In genomic region chr12:85859111-85859510, GRCm38 (mm10) we compare ENCODE assay signal across 19 mouse cellular contexts. TPM values are rescaled to one million over a fixed set of nuclear protein-coding genes. Genes with fewer than 3 reads are reported as not detected.
DNase-seq lines count a peak whose midpoint lies in the region; ATAC-seq and TF ChIP-seq lines count a peak whose summit lies in the region.
"Had no signal": no experiment of that assay in that cellular context is flagged by ENCODE, and none has a peak within 500 bp of the region (broad histone marks: within the 10 kb centered on the region; RNA-seq: fewer than 3 reads in every experiment).

No protein-coding gene starts in this region.

- no peak overlapping the region for H3K4me3 ChIP-seq in gastrocnemius, adult 2 months
- H3K4me3 ChIP-seq in lung, embryonic 15.5 days = no peak overlapping the region
- H3K4me3 ChIP-seq: hindbrain, embryonic 12.5 days; intestine, embryonic 15.5 days; liver, embryonic 12.5 days; midbrain, embryonic 13.5 days; myocyte; neural tube, embryonic 15.5 days had no signal

- no peak overlapping the region for H3K4me2 ChIP-seq in lung, embryonic 15.5 days
- H3K4me2 ChIP-seq: hindbrain, embryonic 12.5 days; intestine, embryonic 15.5 days; liver, embryonic 12.5 days; midbrain, embryonic 13.5 days; neural tube, embryonic 15.5 days had no signal

- H3K4me1 ChIP-seq in lung, embryonic 15.5 days = peaks cover 22% of the 10 kb centered on the region
- H3K4me1 ChIP-seq: intestine, embryonic 15.5 days had no signal

- intact Hi-C loops in gastrocnemius, adult 2 months (cut with DNase I) = no loop called here

- 43% methylated on average over 3 of the region's 3 CpGs for WGBS in lung, embryonic 15.5 days

- no peaks in the 10 kb centered on the region for H3K27me3 ChIP-seq in lung, embryonic 15.5 days
- H3K27me3 ChIP-seq: CH12.LX; hindbrain, embryonic 12.5 days; intestine, embryonic 15.5 days; liver, embryonic 12.5 days; midbrain, embryonic 13.5 days; neural tube, embryonic 15.5 days had no signal

- TF ChIP-seq CTCF in gastrocnemius, adult 2 months (IDR thresholded peaks at IDR 0.05) = no peak

- H3K9ac ChIP-seq in lung, embryonic 15.5 days = no peak overlapping the region
- H3K9ac ChIP-seq: hindbrain, embryonic 12.5 days; intestine, embryonic 15.5 days; liver, embryonic 12.5 days; midbrain, embryonic 13.5 days; neural tube, embryonic 15.5 days had no signal

- H3K36me3 ChIP-seq in lung, embryonic 15.5 days = no peaks in the 10 kb centered on the region
- H3K36me3 ChIP-seq: intestine, embryonic 15.5 days; neural tube, embryonic 15.5 days had no signal

- no peak for DNase-seq in gastrocnemius, adult 2 months
- no peak for DNase-seq in gastrocnemius, adult 8-10 months (ENCODE audit: low spot score in 2 of 2)
- no peak for DNase-seq in lung, adult 18-20 months
- DNase-seq in lung, postnatal 25 days (ENCODE audit: low spot score) = peak; percentile 13
- DNase-seq in layer of hippocampus, adult 11-12 months (ENCODE audit: low spot score) = no peak
- no peak for DNase-seq in Muller cell, postnatal 12 days (ENCODE audit: inconsistent ontology term)
- DNase-seq: gastrocnemius, postnatal 14 days; kidney, postnatal 4 days; right cerebral cortex, postnatal 25 days; thymus, adult 2 months had no signal

- H3K9me3 ChIP-seq in lung, embryonic 15.5 days = no peaks in the 10 kb centered on the region
- H3K9me3 ChIP-seq: hindbrain, embryonic 12.5 days; intestine, embryonic 15.5 days; liver, embryonic 12.5 days; midbrain, embryonic 13.5 days; neural tube, embryonic 15.5 days had no signal

- peak; percentile 75; the same call in 1 of the 2 replicates for ATAC-seq in lung, embryonic 15.5 days (ENCODE audit: borderline replicate concordance, extremely low read depth, low FRiP score, low TSS enrichment)
- ATAC-seq in monocyte, adult 5-6 weeks (replicated peaks; ENCODE audit: insufficient number of reproducible peaks, low FRiP score, low TSS enrichment, poor library complexity, severe bottlenecking) = no peak
- ATAC-seq: intestine, embryonic 15.5 days; liver, embryonic 12.5 days; midbrain, embryonic 13.5 days had no signal

- peak overlapping the region; percentile 69; the same call in 1 of the 2 replicates for H3K27ac ChIP-seq in gastrocnemius, adult 2 months
- H3K27ac ChIP-seq in lung, embryonic 15.5 days = peak overlapping the region; percentile 91
- H3K27ac ChIP-seq: hindbrain, embryonic 12.5 days; intestine, embryonic 15.5 days; liver, embryonic 12.5 days; midbrain, embryonic 13.5 days; neural tube, embryonic 15.5 days had no signal

RNA-seq across cellular contexts. Expression of gene Ttll5, which starts 34.7 kb away (rescaled TPM):
- total RNA-seq in gastrocnemius, adult 2 months (2021) = 1 to 10 TPM; 5.4 to 8.5 TPM
- total RNA-seq in gastrocnemius, adult 8-10 months (2022) = 1 to 10 TPM; 4.6 to 6.3 (median 5.7) TPM
- polyA plus RNA-seq in lung, embryonic 15.5 days (2015; fragmentation: Nextera tagmentation; extraction: Ambion mirVana) = 13.6 and 13.9 TPM in 2 replicates
- 13.0 to 27.4 TPM (median 17.6 TPM) in 3 replicates for total RNA-seq in monocyte, adult 5-6 weeks (2017)

RNA-seq across cellular contexts. Expression of gene Erg28, which starts 34.8 kb away (rescaled TPM):
- total RNA-seq in gastrocnemius, adult 2 months (2021) = 1 to 10 TPM; 2.4 to 2.7 TPM
- total RNA-seq in gastrocnemius, adult 8-10 months (2022) = 1 to 10 TPM; 1.5 to 4.5 (median 3.4) TPM
- 111 and 114 TPM in 2 replicates for polyA plus RNA-seq in lung, embryonic 15.5 days (2015; fragmentation: Nextera tagmentation; extraction: Ambion mirVana)
- total RNA-seq in monocyte, adult 5-6 weeks (2017) = 17.2 to 32.8 TPM (median 25.8 TPM) in 3 replicates
